In genomic region chr16:90283266-90283904, GRCm38 (mm10) we compare ENCODE assay signal across 7 mouse cellular contexts. TPM values are rescaled to one million over a fixed set of nuclear protein-coding genes. Genes with fewer than 3 reads are reported as not detected.
A peak's percentile ranks its signal among the peaks of the same experiment; 100 is the strongest.
DNase-seq lines count a peak whose midpoint lies in the region; ATAC-seq lines count a peak whose summit lies in the region.

No protein-coding gene starts in this region.

- no peaks in the 10 kb centered on the region for H3K9me3 ChIP-seq in embryonic facial prominence, embryonic 11.5 days (replicated peaks; ENCODE audit: control insufficient read depth, low read length)
- no peaks in the 10 kb centered on the region for H3K9me3 ChIP-seq in heart, embryonic 16.5 days (replicated peaks; ENCODE audit: control insufficient read depth, low read length)
- 0 out of 2 replicates have a peak, but pooled peaks cover 2% of the 10 kb centered on the region for H3K9me3 ChIP-seq in megakaryocyte, embryonic 14.5 days

- no peaks in the 10 kb centered on the region for H3K27me3 ChIP-seq in embryonic facial prominence, embryonic 11.5 days (ENCODE audit: control insufficient read depth, insufficient read depth, low read length)
- H3K27me3 ChIP-seq in heart, embryonic 16.5 days (ENCODE audit: control insufficient read depth, insufficient read depth, low read length): no peaks in the 10 kb centered on the region
- H3K27me3 ChIP-seq in megakaryocyte, embryonic 14.5 days (replicated peaks): peaks cover 2% of the 10 kb centered on the region

- H3K4me3 ChIP-seq in embryonic facial prominence, embryonic 11.5 days (ENCODE audit: low read depth, low read length): peak overlapping the region; percentile 100
- H3K4me3 ChIP-seq in heart, embryonic 16.5 days (ENCODE audit: low read length): peak overlapping the region; percentile 100
- peak overlapping the region; percentile 98 for H3K4me3 ChIP-seq in megakaryocyte, embryonic 14.5 days (replicated peaks)

- peak overlapping the region; percentile 91 for H3K27ac ChIP-seq in embryonic facial prominence, embryonic 11.5 days (replicated peaks; ENCODE audit: low read depth, low read length)
- H3K27ac ChIP-seq in heart, embryonic 16.5 days (ENCODE audit: low read length): peak overlapping the region; percentile 98

- H3K36me3 ChIP-seq in embryonic facial prominence, embryonic 11.5 days (replicated peaks; ENCODE audit: control insufficient read depth, insufficient read depth, low read depth, low read length): no peaks in the 10 kb centered on the region
- no peaks in the 10 kb centered on the region for H3K36me3 ChIP-seq in heart, embryonic 16.5 days (ENCODE audit: control insufficient read depth, insufficient read depth)
- H3K36me3 ChIP-seq in megakaryocyte, embryonic 14.5 days (replicated peaks; ENCODE audit: low read length): peaks cover 3% of the 10 kb centered on the region

- H3K4me1 ChIP-seq in embryonic facial prominence, embryonic 11.5 days (ENCODE audit: control insufficient read depth, insufficient read depth, low read length): no peaks in the 10 kb centered on the region
- peaks cover 43% of the 10 kb centered on the region for H3K4me1 ChIP-seq in heart, embryonic 16.5 days (ENCODE audit: control insufficient read depth, insufficient read depth, low read length)
- H3K4me1 ChIP-seq in megakaryocyte, embryonic 14.5 days: peaks cover 56% of the 10 kb centered on the region

- under 1% methylated on average over 52 of the region's 53 CpGs for WGBS in embryonic facial prominence, embryonic 11.5 days
- under 1% methylated on average over 51 of the region's 53 CpGs for WGBS in heart, embryonic 16.5 days

- ATAC-seq in embryonic facial prominence, embryonic 11.5 days (replicated peaks; ENCODE audit: insufficient number of reproducible peaks, low FRiP score, low TSS enrichment, low read depth): no peak
- ATAC-seq in heart, embryonic 16.5 days (replicated peaks; ENCODE audit: extremely low read depth, insufficient read depth, low FRiP score): peak; percentile 10; the same call in 1 of the 2 replicates

- H3K4me2 ChIP-seq in embryonic facial prominence, embryonic 11.5 days (ENCODE audit: low read depth, low read length): peak overlapping the region; percentile 80
- peak overlapping the region; percentile 98 for H3K4me2 ChIP-seq in heart, embryonic 16.5 days (ENCODE audit: low read depth, low read length)

- H3K9ac ChIP-seq in embryonic facial prominence, embryonic 11.5 days (replicated peaks; ENCODE audit: low read length): peak overlapping the region; percentile 98
- H3K9ac ChIP-seq in heart, embryonic 16.5 days (ENCODE audit: low read length): peak overlapping the region; percentile 100

- peak; percentile 89 for DNase-seq in ES-CJ7 (ENCODE audit: low read depth, low spot score)
- DNase-seq in adrenal gland, adult 2 months: peak; percentile 79
- peak; percentile 56 for DNase-seq in embryonic facial prominence, embryonic 11.5 days (ENCODE audit: low spot score)
- peak; percentile 79 for DNase-seq in kidney, postnatal 14 days
- DNase-seq in spleen, adult 12 weeks (ENCODE audit: low spot score): peak; percentile 45

RNA-seq across cellular contexts. Expression of gene Scaf4, which starts 0.9 kb away (rescaled TPM):
- 10 to 100 TPM; 32.8 to 53.7 TPM for total RNA-seq in adrenal gland, adult 2 months (2021)
- 76.9 and 81.3 TPM in 2 replicates for polyA plus RNA-seq in adrenal gland, adult 2 months (2012; rRNA removed)
- polyA plus RNA-seq in embryonic facial prominence, embryonic 11.5 days (2014; fragmentation: Nextera tagmentation; extraction: Ambion mirVana): 24.0 and 24.5 TPM in 2 replicates
- 17.0 and 19.8 TPM in 2 replicates for polyA plus RNA-seq in heart, embryonic 16.5 days (2015; fragmentation: Nextera tagmentation; extraction: Ambion mirVana)
- 64.5 and 82.0 TPM in 2 replicates for polyA plus RNA-seq in megakaryocyte, embryonic 14.5 days (2012; ENCODE audit: insufficient read depth, low replicate concordance)
